Mouse (Mus musculus) intestine, embryonic 15.5 days (tissue): ENCODE measurements around the gene Slf2. TPM values are rescaled to one million over a fixed set of nuclear protein-coding genes. Genes with fewer than 3 reads are reported as not detected.

Experiments used
- ATAC-seq: fragments of 200-750 bp; cut with Nextera tagmentation; 2 replicates; pipeline ENCODE4 v1.8.0; 2017; ENCODE audit warnings: moderate TSS enrichment, moderate library complexity
- H3K27ac ChIP-seq: fragments of 300-500 bp; sonication (generic); 2 replicates; pipeline ENCODE4 v1.5.1; 2015; ENCODE audit warnings: mild to moderate bottlenecking, inconsistent platforms
- H3K27me3 ChIP-seq: fragments of 300-500 bp; sonication (generic); replicated peaks from 2 replicates; pipeline ENCODE4 v1.6.1; 2015; ENCODE audit warnings: inconsistent platforms
- H3K36me3 ChIP-seq: fragments of 300-500 bp; sonication (generic); 2 replicates; pipeline ENCODE4 v1.6.1; 2015; ENCODE audit warnings: inconsistent platforms
- H3K4me1 ChIP-seq: fragments of 300-500 bp; sonication (generic); replicated peaks from 2 replicates; pipeline ENCODE4 v1.6.1; 2015; ENCODE audit warnings: inconsistent platforms
- H3K4me2 ChIP-seq: fragments of 300-500 bp; sonication (generic); replicated peaks from 2 replicates; pipeline ENCODE4 v1.6.1; 2015; ENCODE audit warnings: mild to moderate bottlenecking, inconsistent platforms
- H3K4me3 ChIP-seq: fragments of 300-500 bp; sonication (generic); replicated peaks from 2 replicates; pipeline ENCODE4 v1.5.1; 2015; ENCODE audit warnings: inconsistent platforms
- H3K9ac ChIP-seq: fragments of 300-500 bp; sonication (generic); 2 replicates; pipeline ENCODE4 v1.6.1; 2015; ENCODE audit warnings: inconsistent platforms
- H3K9me3 ChIP-seq: fragments of 300-500 bp; sonication (generic); 2 replicates; pipeline ENCODE4 v1.6.1; 2016; ENCODE audit warnings: inconsistent platforms
- WGBS: fragments of 180-500 bp; shearing (Covaris S2); methylation state at CpG from one replicate; pipeline ENCODE4 v1.1.7; 2015; 5-methylcytosine and 5-hydroxymethylcytosine counted together
- polyA plus RNA-seq: library from polyadenylated mRNA; unstranded; fragments of >200 nt; fragmentation: Nextera tagmentation; extraction: Ambion mirVana; gene quantifications from 2 replicates; pipeline ENCODE4 v1.2.1, GENCODE M21; 2015

Gene Slf2
- polyA plus RNA-seq, 1 experiment from 2014 or later: 33.9 TPM

GRCm38 (mm10) chr19:44959633-44960032 is 28.7 kb downstream of the Slf2 start:
- over 99% methylated on average over 2 of the region's 2 CpGs for WGBS
- Histone ChIP-seq H3K4me3 (no peak overlapping the region), H3K27me3 (no peaks in the 10 kb centered on the region), H3K4me2 (no peak overlapping the region), H3K27ac (no peak overlapping the region), H3K36me3 (peaks cover 34% of the 10 kb centered on the region), H3K4me1 (no peaks in the 10 kb centered on the region), H3K9me3 (no peaks in the 10 kb centered on the region), H3K9ac (no peak overlapping the region)
- ATAC-seq: no peak

- Histone ChIP-seq H3K4me2 (no peak overlapping the region), H3K27ac (no peak overlapping the region), H3K4me1 (no peaks in the 10 kb centered on the region), H3K27me3 (no peaks in the 10 kb centered on the region), H3K9me3 (no peaks in the 10 kb centered on the region), H3K4me3 (no peak overlapping the region), H3K9ac (no peak overlapping the region), H3K36me3 (peaks cover 48% of the 10 kb centered on the region)
- 92% methylated on average over 1 of the region's 1 CpGs for WGBS
- no peak for ATAC-seq
Measured at GRCm38 (mm10) chr19:44965978-44966377, 35.0 kb downstream of the Slf2 start.

GRCm38 (mm10) chr19:44968329-44968728 is 37.4 kb downstream of the Slf2 start:
- H3K27ac ChIP-seq: no peak overlapping the region
- H3K4me3 ChIP-seq: no peak overlapping the region
- ATAC-seq: no peak
- no peak overlapping the region for H3K4me2 ChIP-seq
- H3K27me3 ChIP-seq: no peaks in the 10 kb centered on the region
- 81% methylated on average over 3 of the region's 3 CpGs for WGBS
- H3K9ac ChIP-seq: no peak overlapping the region
- H3K36me3 ChIP-seq: peaks cover 47% of the 10 kb centered on the region
- H3K4me1 ChIP-seq: no peaks in the 10 kb centered on the region
- no peaks in the 10 kb centered on the region for H3K9me3 ChIP-seq

GRCm38 (mm10) chr19:44976636-44977035 is 45.7 kb downstream of the Slf2 start:
- Histone ChIP-seq H3K9me3 (no peaks in the 10 kb centered on the region), H3K27ac (no peak overlapping the region), H3K4me2 (no peak overlapping the region), H3K27me3 (no peaks in the 10 kb centered on the region), H3K4me1 (no peaks in the 10 kb centered on the region), H3K4me3 (no peak overlapping the region), H3K9ac (no peak overlapping the region), H3K36me3 (peaks cover 48% of the 10 kb centered on the region)
- ATAC-seq: no peak
- 75% methylated on average over 6 of the region's 6 CpGs for WGBS

- WGBS: 88% methylated on average over 6 of the region's 6 CpGs
- H3K9me3 ChIP-seq: no peaks in the 10 kb centered on the region
- no peak overlapping the region for H3K27ac ChIP-seq
- H3K9ac ChIP-seq: no peak overlapping the region
- H3K27me3 ChIP-seq: no peaks in the 10 kb centered on the region
- no peak for ATAC-seq
- H3K4me3 ChIP-seq: no peak overlapping the region
- peaks cover 49% of the 10 kb centered on the region for H3K36me3 ChIP-seq
- no peak overlapping the region for H3K4me2 ChIP-seq
- H3K4me1 ChIP-seq: no peaks in the 10 kb centered on the region
Measured at GRCm38 (mm10) chr19:44977148-44977547, 46.2 kb downstream of the Slf2 start.

GRCm38 (mm10) chr19:44980787-44981186 is 49.8 kb downstream of the Slf2 start:
- Histone ChIP-seq H3K4me1 (no peaks in the 10 kb centered on the region), H3K9ac (no peak overlapping the region), H3K36me3 (peaks cover 31% of the 10 kb centered on the region), H3K27ac (no peak overlapping the region), H3K27me3 (no peaks in the 10 kb centered on the region), H3K4me2 (no peak overlapping the region), H3K9me3 (no peaks in the 10 kb centered on the region), H3K4me3 (no peak overlapping the region)
- 81% methylated on average over 2 of the region's 2 CpGs for WGBS
- no peak for ATAC-seq

- no peak overlapping the region for H3K4me3 ChIP-seq
- H3K4me2 ChIP-seq: peak overlapping the region; percentile 28; the same call in 1 of the 2 replicates
Measured at GRCm38 (mm10) chr19:44982477-44983115, 51.6 kb downstream of the Slf2 start.

GRCm38 (mm10) chr19:44983366-44983765 is 52.4 kb downstream of the Slf2 start:
- no peak for ATAC-seq
- peak overlapping the region; percentile 64; the same call in 1 of the 2 replicates for H3K27ac ChIP-seq
- H3K4me1 ChIP-seq: peaks cover 8% of the 10 kb centered on the region
- WGBS: 84% methylated on average over 6 of the region's 6 CpGs
- H3K9me3 ChIP-seq: no peaks in the 10 kb centered on the region
- H3K4me2 ChIP-seq: no peak overlapping the region
- peaks cover 17% of the 10 kb centered on the region for H3K36me3 ChIP-seq
- no peaks in the 10 kb centered on the region for H3K27me3 ChIP-seq
- no peak overlapping the region for H3K9ac ChIP-seq
- H3K4me3 ChIP-seq: no peak overlapping the region

More at GRCm38 (mm10) chr19:44982477-44983115, 51.6 kb downstream of the Slf2 start:
- WGBS: 48% methylated on average over 7 of the region's 7 CpGs
- Histone ChIP-seq H3K4me1 (peaks cover 8% of the 10 kb centered on the region), H3K9me3 (no peaks in the 10 kb centered on the region), H3K36me3 (peaks cover 21% of the 10 kb centered on the region), H3K9ac (no peak overlapping the region), H3K27ac (peak overlapping the region; percentile 66), H3K27me3 (no peaks in the 10 kb centered on the region)
- no peak for ATAC-seq

- Histone ChIP-seq H3K36me3 (peaks cover 12% of the 10 kb centered on the region), H3K4me3 (no peak overlapping the region), H3K27me3 (no peaks in the 10 kb centered on the region), H3K4me2 (no peak overlapping the region), H3K27ac (peak overlapping the region; percentile 77), H3K4me1 (peaks cover 10% of the 10 kb centered on the region), H3K9ac (no peak overlapping the region), H3K9me3 (no peaks in the 10 kb centered on the region)
- 90% methylated on average over 4 of the region's 4 CpGs for WGBS
- no peak for ATAC-seq
Measured at GRCm38 (mm10) chr19:44984420-44984819, 53.5 kb downstream of the Slf2 start.

GRCm38 (mm10) chr19:44985159-44985988 is 54.4 kb downstream of the Slf2 start:
- no peak overlapping the region for H3K9ac ChIP-seq
- H3K9me3 ChIP-seq: no peaks in the 10 kb centered on the region
- peaks cover 7% of the 10 kb centered on the region; the same call in 1 of the 2 replicates for H3K36me3 ChIP-seq
- WGBS: 35% methylated on average over 5 of the region's 5 CpGs
- peak overlapping the region; percentile 88 for H3K27ac ChIP-seq
- peaks cover 16% of the 10 kb centered on the region for H3K4me1 ChIP-seq
- H3K4me3 ChIP-seq: no peak overlapping the region
- peak; percentile 59 for ATAC-seq
- peak overlapping the region; percentile 6; the same call in 1 of the 2 replicates for H3K4me2 ChIP-seq
- no peaks in the 10 kb centered on the region for H3K27me3 ChIP-seq

- Histone ChIP-seq H3K9ac (no peak overlapping the region), H3K4me2 (no peak overlapping the region), H3K27ac (peak overlapping the region; percentile 88), H3K4me3 (no peak overlapping the region), H3K4me1 (peaks cover 21% of the 10 kb centered on the region), H3K27me3 (no peaks in the 10 kb centered on the region), H3K9me3 (no peaks in the 10 kb centered on the region), H3K36me3 (no peaks in the 10 kb centered on the region)
- 66% methylated on average over 6 of the region's 6 CpGs for WGBS
- ATAC-seq: no peak
Measured at GRCm38 (mm10) chr19:44987004-44987403, 56.1 kb downstream of the Slf2 start.

GRCm38 (mm10) chr19:44987851-44988250 is 56.9 kb downstream of the Slf2 start:
- Histone ChIP-seq H3K27ac (no peak overlapping the region), H3K4me3 (no peak overlapping the region), H3K9ac (no peak overlapping the region), H3K36me3 (no peaks in the 10 kb centered on the region), H3K4me2 (no peak overlapping the region), H3K9me3 (no peaks in the 10 kb centered on the region), H3K4me1 (peaks cover 26% of the 10 kb centered on the region), H3K27me3 (no peaks in the 10 kb centered on the region)
- no peak for ATAC-seq
- WGBS: 64% methylated on average over 6 of the region's 6 CpGs
